Mouse (Mus musculus) adrenal gland, postnatal 14 days (tissue): ENCODE measurements at regions not wholly inside any gene's neighbourhood (a gene's known extent, or its start where the extent isn't known, plus 50 kb on each side); places are given as distances from the start of the nearest gene placed in this dataset.

ENCODE experiments used
- DNase-seq: peaks from one replicate; pipeline ENCODE4 v3.0.0; 2021; ENCODE audit warnings: mixed read lengths

GRCm38 (mm10) chr3:83694505-83694904 is 71.6 kb upstream of the Sfrp2 start:
- peak; percentile 63 for DNase-seq

GRCm38 (mm10) chr3:83699751-83700150 is 66.4 kb upstream of the Sfrp2 start:
- DNase-seq = peak; percentile 49

GRCm38 (mm10) chr3:83701075-83701474 is 65.0 kb upstream of the Sfrp2 start:
- peak; percentile 63 for DNase-seq

GRCm38 (mm10) chr3:83704559-83704958 is 61.6 kb upstream of the Sfrp2 start:
- peak; percentile 31 for DNase-seq

GRCm38 (mm10) chr3:83705253-83705652 is 60.9 kb upstream of the Sfrp2 start:
- no peak for DNase-seq

- peak; percentile 28 for DNase-seq
Measured at GRCm38 (mm10) chr3:83706531-83707243, 59.4 kb upstream of the Sfrp2 start.

GRCm38 (mm10) chr3:83707278-83707677 is 58.8 kb upstream of the Sfrp2 start:
- no peak for DNase-seq

- DNase-seq = no peak
Measured at GRCm38 (mm10) chr3:83708973-83709372, 57.1 kb upstream of the Sfrp2 start.

GRCm38 (mm10) chr3:83709531-83709930 is 56.6 kb upstream of the Sfrp2 start:
- no peak for DNase-seq

GRCm38 (mm10) chr3:83710995-83711541 is 55.1 kb upstream of the Sfrp2 start:
- no peak for DNase-seq

- DNase-seq = no peak
Measured at GRCm38 (mm10) chr3:83712355-83712754, 53.8 kb upstream of the Sfrp2 start.

GRCm38 (mm10) chr3:83714572-83714971 is 51.5 kb upstream of the Sfrp2 start:
- DNase-seq = peak; percentile 40
